In genomic region chr15:84651481-84651880, GRCm38 (mm10) we compare ENCODE assay signal across 32 mouse cellular contexts.
"Had no signal": no experiment of that assay in that cellular context is flagged by ENCODE, and none has a peak within 500 bp of the region (broad histone marks: within the 10 kb centered on the region; RNA-seq: fewer than 3 reads in every experiment).

No protein-coding gene starts in this region.

- H3K4me3 ChIP-seq: limb, embryonic 10.5 days; limb, embryonic 12.5 days; limb, embryonic 13.5 days; limb, embryonic 15.5 days; liver, embryonic 12.5 days; liver, embryonic 13.5 days; liver, embryonic 15.5 days; lung, embryonic 15.5 days; megakaryocyte, embryonic 14.5 days; midbrain, embryonic 10.5 days; midbrain, embryonic 12.5 days; midbrain, embryonic 13.5 days; midbrain, embryonic 15.5 days; myocyte; neural tube, embryonic 12.5 days had no signal

- ATAC-seq: liver, embryonic 12.5 days; liver, postnatal 0 days; lung, postnatal 0 days; midbrain, embryonic 13.5 days; midbrain, embryonic 15.5 days; midbrain, embryonic 16.5 days had no signal

- H3K4me2 ChIP-seq: limb, embryonic 12.5 days; limb, embryonic 13.5 days; limb, embryonic 15.5 days; liver, embryonic 11.5 days; liver, embryonic 12.5 days; liver, embryonic 13.5 days; liver, embryonic 15.5 days; lung, embryonic 14.5 days; lung, embryonic 15.5 days; midbrain, embryonic 11.5 days; midbrain, embryonic 12.5 days; midbrain, embryonic 13.5 days; midbrain, embryonic 15.5 days; neural tube, embryonic 12.5 days had no signal

- H3K27ac ChIP-seq: limb, embryonic 10.5 days; limb, embryonic 12.5 days; limb, embryonic 13.5 days; limb, embryonic 15.5 days; liver, embryonic 12.5 days; liver, embryonic 13.5 days; liver, embryonic 14.5 days; liver, embryonic 15.5 days; lung, embryonic 15.5 days; macrophage; midbrain, embryonic 10.5 days; midbrain, embryonic 12.5 days; midbrain, embryonic 13.5 days; midbrain, embryonic 15.5 days; neural tube, embryonic 12.5 days had no signal

- H3K9me3 ChIP-seq: limb, embryonic 10.5 days; limb, embryonic 15.5 days; liver, embryonic 13.5 days; liver, embryonic 15.5 days; lung, embryonic 15.5 days; midbrain, embryonic 15.5 days; neural tube, embryonic 12.5 days had no signal

- H3K4me1 ChIP-seq: liver, embryonic 12.5 days; liver, embryonic 13.5 days; liver, embryonic 15.5 days had no signal

- H3K27me3 ChIP-seq: limb, embryonic 12.5 days; limb, embryonic 13.5 days; limb, embryonic 15.5 days; lung, embryonic 15.5 days; midbrain, embryonic 12.5 days; midbrain, embryonic 13.5 days; midbrain, embryonic 15.5 days; neural tube, embryonic 12.5 days had no signal

- DNase-seq: left cerebral cortex, postnatal 4 days; liver; liver, embryonic 13.5 days; liver, postnatal 0 days; lung, adult 18-20 months; lung, adult 2 months; lung, embryonic 14.5 days; lung, postnatal 10 days; lung, postnatal 14 days; lung, postnatal 36 days; lung, postnatal 4 days; midbrain, embryonic 14.5 days had no signal

- H3K9ac ChIP-seq: limb, embryonic 12.5 days; limb, embryonic 13.5 days; limb, embryonic 15.5 days; liver, embryonic 12.5 days; liver, embryonic 13.5 days; liver, embryonic 14.5 days; liver, embryonic 15.5 days; liver, postnatal 0 days; lung, embryonic 14.5 days; lung, embryonic 15.5 days; midbrain, embryonic 12.5 days; midbrain, embryonic 13.5 days; midbrain, embryonic 15.5 days; neural tube, embryonic 12.5 days had no signal

- H3K36me3 ChIP-seq: limb, embryonic 10.5 days; limb, embryonic 12.5 days; limb, embryonic 13.5 days; limb, embryonic 15.5 days; liver, embryonic 12.5 days; liver, embryonic 13.5 days; liver, embryonic 15.5 days; lung, embryonic 15.5 days; midbrain, embryonic 10.5 days; midbrain, embryonic 12.5 days; midbrain, embryonic 13.5 days; midbrain, embryonic 15.5 days; neural tube, embryonic 12.5 days had no signal
